Mouse (Mus musculus): ENCODE measurements around the gene Dqx1.

Dqx1 gene

GRCm38 (mm10) chr6:83057790-83058189 lies at the start of gene Dqx1:
Dqx1 (plus strand) TSS chr6:83057844.
- DNase-seq (ENCODE audit: low spot score in 2 of 2): no peak

GRCm38 (mm10) chr6:83008659-83009058 lies 49.0 kb upstream of the Dqx1 start:
- no peak for DNase-seq (ENCODE audit: low spot score in 2 of 2)

- no peak for DNase-seq (ENCODE audit: low spot score in 2 of 2)
Measured at GRCm38 (mm10) chr6:83010010-83010409, 47.6 kb upstream of the Dqx1 start.

- DNase-seq (ENCODE audit: low spot score in 2 of 2): no peak
Measured at GRCm38 (mm10) chr6:83011255-83011654, 46.4 kb upstream of the Dqx1 start.

GRCm38 (mm10) chr6:83011756-83012155 lies 45.9 kb upstream of the Dqx1 start:
- no peak for DNase-seq (ENCODE audit: low spot score in 2 of 2)

- no peak for DNase-seq (ENCODE audit: low spot score in 2 of 2)
Measured at GRCm38 (mm10) chr6:83013444-83013843, 44.2 kb upstream of the Dqx1 start.

GRCm38 (mm10) chr6:83014482-83015466 lies 42.9 kb upstream of the Dqx1 start:
- DNase-seq (ENCODE audit: low spot score in 2 of 2): no peak

GRCm38 (mm10) chr6:83015749-83016148 lies 41.9 kb upstream of the Dqx1 start:
- no peak for DNase-seq (ENCODE audit: low spot score in 2 of 2)

GRCm38 (mm10) chr6:83017190-83017589 lies 40.5 kb upstream of the Dqx1 start:
- no peak for DNase-seq (ENCODE audit: low spot score in 2 of 2)

- DNase-seq (ENCODE audit: low spot score in 2 of 2): no peak
Measured at GRCm38 (mm10) chr6:83019044-83019443, 38.6 kb upstream of the Dqx1 start.

- DNase-seq (ENCODE audit: low spot score in 2 of 2): no peak
Measured at GRCm38 (mm10) chr6:83020121-83020520, 37.5 kb upstream of the Dqx1 start.

GRCm38 (mm10) chr6:83020836-83021593 lies 36.6 kb upstream of the Dqx1 start:
- DNase-seq (ENCODE audit: low spot score in 2 of 2): no peak

- DNase-seq (ENCODE audit: low spot score in 2 of 2): no peak
Measured at GRCm38 (mm10) chr6:83023008-83023407, 34.6 kb upstream of the Dqx1 start.

- DNase-seq (ENCODE audit: low spot score in 2 of 2): no peak
Measured at GRCm38 (mm10) chr6:83023786-83024185, 33.9 kb upstream of the Dqx1 start.

GRCm38 (mm10) chr6:83024421-83024820 lies 33.2 kb upstream of the Dqx1 start:
- DNase-seq (ENCODE audit: low spot score in 2 of 2): no peak

- no peak for DNase-seq (ENCODE audit: low spot score in 2 of 2)
Measured at GRCm38 (mm10) chr6:83025221-83025620, 32.4 kb upstream of the Dqx1 start.

GRCm38 (mm10) chr6:83027293-83027692 lies 30.4 kb upstream of the Dqx1 start:
- no peak for DNase-seq (ENCODE audit: low spot score in 2 of 2)

- no peak for DNase-seq (ENCODE audit: low spot score in 2 of 2)
Measured at GRCm38 (mm10) chr6:83027706-83028105, 29.9 kb upstream of the Dqx1 start.

- no peak for DNase-seq (ENCODE audit: low spot score in 2 of 2)
Measured at GRCm38 (mm10) chr6:83029777-83030176, 27.9 kb upstream of the Dqx1 start.

- no peak for DNase-seq (ENCODE audit: low spot score in 2 of 2)
Measured at GRCm38 (mm10) chr6:83031111-83031510, 26.5 kb upstream of the Dqx1 start.

GRCm38 (mm10) chr6:83031921-83032590 lies 25.6 kb upstream of the Dqx1 start:
- DNase-seq (ENCODE audit: low spot score in 2 of 2): no peak

- DNase-seq (ENCODE audit: low spot score in 2 of 2): no peak
Measured at GRCm38 (mm10) chr6:83032769-83033191, 24.9 kb upstream of the Dqx1 start.

Measured in frontal cortex, postnatal 36 days (tissue).